Mouse (Mus musculus) ZHBTc4 (cell line): ENCODE measurements around the gene Cd24a.

Experiments
- DNase-seq: peaks from one replicate; pipeline ENCODE4 v3.0.0-alpha.2; 2011; ENCODE audit warnings: low read depth, low spot score

The Cd24a gene

DNA sequence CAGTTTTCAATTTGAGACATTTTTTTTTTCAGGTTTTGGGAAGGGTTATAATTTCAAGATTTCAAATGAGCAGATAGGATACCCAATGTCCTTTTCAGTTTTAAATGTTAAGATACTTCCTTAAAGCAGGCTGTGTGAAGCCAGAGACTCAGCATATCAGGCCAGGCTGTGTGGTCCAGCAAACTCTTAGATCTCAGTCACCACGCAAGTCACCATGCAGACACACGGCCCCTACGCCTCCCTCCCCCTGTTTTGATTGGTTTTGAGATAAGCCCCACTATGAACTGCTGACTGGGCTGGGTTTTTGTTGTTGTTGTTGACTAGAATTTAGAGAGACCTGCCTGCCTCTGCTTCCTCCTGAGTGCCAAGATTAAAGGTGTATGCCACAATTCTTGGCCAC lies 3.2 kb downstream of the Cd24a start:
- no peak for DNase-seq

GRCm38 (mm10) chr10:43584538-43584937 lies 6.5 kb downstream of the Cd24a start:
- DNase-seq = no peak

- no peak for DNase-seq
Measured at GRCm38 (mm10) chr10:43588470-43589177, 10.5 kb downstream of the Cd24a start.

GRCm38 (mm10) chr10:43591477-43591876 lies 13.4 kb downstream of the Cd24a start:
- no peak for DNase-seq

- peak; percentile 30 for DNase-seq
Measured at GRCm38 (mm10) chr10:43593182-43593581, 15.1 kb downstream of the Cd24a start.

DNA sequence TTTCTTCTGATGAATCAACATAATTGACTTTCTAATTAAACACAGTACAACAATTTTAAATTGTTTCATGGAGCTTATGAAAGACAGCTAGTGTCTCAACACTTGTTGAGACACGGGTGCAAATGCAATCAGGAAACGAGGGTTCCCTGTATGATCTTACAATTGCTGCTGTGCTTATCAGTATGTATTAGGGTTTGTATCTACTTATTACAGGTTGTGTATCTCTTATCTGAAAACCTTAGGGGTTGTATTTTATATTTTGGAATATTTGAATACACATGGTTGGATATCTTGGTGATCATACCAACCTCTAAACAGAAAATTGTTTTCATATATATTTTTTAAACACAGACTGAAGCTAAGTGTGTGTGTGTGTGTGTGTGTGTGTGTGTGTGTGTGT lies 16.1 kb downstream of the Cd24a start:
- DNase-seq = no peak

DNA sequence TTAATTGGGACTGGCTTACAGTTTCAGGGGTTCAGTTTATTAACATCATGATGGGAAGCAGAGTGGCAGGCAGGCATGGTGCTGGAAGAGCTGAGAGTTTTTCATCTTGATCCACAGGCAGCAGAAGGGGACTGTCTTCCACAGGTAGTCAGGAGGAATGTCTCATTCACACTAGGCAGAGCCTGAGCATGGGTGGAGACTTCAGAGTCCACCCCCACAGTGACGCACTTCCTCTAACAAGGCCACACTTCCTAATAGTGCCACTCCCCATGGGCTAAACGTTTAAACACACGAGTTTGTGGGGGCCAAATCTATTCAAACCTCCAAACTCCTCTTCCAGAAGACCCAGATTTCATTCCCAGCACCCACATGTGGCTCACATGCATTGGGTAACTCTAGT lies 16.8 kb downstream of the Cd24a start:
- no peak for DNase-seq

DNA sequence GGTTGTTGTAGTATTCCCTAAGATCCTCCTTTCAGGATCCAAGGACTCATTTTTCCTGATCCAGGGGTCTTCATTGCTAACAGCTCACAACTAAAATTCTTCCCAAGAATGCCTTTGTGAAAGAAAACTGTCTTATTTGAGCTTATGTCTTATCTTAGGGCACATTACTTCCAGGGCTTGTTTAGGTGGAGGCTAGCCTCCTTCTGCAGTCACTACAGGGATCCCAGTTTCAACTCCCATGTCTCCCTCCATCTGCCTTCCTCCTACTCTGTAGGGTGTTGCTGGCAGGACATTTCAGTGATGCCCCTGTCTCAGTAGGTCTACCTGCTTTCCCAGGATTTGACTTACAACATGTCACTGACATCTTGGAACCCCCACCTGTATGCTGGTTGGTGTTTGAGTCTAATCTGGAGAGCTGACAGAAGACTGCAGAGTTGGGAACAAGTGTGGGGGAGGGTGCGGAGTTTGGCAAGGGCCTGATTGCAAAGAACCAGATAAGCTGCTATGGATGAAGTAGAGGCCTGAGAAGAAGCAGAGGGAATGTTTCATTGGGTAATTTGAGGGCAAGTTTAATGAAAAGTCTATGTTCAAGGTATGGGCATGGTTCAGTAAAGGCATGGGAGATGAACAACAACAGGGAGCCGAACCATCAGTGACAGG lies 20.1 kb downstream of the Cd24a start:
- no peak for DNase-seq

GRCm38 (mm10) chr10:43601039-43601438 lies 23.0 kb downstream of the Cd24a start:
- no peak for DNase-seq

DNA sequence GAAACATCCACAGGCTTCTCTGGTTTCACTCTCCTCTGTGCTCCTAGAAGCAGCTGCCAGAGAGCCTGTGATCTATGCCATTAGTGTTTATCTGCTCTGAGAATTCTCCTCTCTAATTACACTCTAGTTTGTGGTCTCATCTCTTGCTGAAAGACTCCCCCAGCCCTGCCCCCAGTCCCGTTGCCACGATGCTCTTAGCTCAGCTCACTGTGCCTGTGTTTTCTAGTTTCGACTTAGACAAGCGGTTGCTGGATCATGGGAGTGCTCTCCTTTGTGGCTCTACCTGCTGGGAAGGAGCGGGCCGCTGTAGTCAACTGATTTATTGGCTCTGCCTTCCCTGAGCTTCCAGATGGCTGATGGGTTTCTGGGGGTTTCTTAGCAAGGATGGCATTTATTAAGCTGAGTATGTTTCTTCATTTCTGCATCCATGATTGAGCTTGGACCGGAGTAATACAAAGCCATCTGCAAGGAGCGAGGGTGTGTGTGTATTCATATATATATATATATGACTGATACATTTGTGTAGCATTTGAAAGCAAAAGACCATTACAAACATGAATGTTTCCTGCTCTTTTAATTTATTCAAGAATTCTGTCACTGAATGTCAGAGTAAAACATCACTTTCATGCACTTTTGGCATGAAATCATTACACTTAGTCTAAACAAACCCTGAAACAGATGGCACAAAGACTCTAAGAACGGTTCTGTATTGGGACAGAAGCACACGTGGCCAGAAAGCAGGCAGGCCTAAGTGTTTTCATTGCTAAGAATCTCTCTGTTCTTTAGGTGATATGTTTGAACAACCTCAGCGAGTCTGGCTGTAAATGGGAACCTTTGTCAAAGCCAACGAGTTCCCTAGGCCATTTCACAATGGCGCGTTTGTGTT lies 23.7 kb downstream of the Cd24a start:
- no peak for DNase-seq

- DNase-seq = no peak
Measured at GRCm38 (mm10) chr10:43603975-43604686, 26.0 kb downstream of the Cd24a start.

GRCm38 (mm10) chr10:43604687-43605250 lies 26.7 kb downstream of the Cd24a start:
- no peak for DNase-seq

- no peak for DNase-seq
Measured at GRCm38 (mm10) chr10:43605901-43606300, 27.8 kb downstream of the Cd24a start.

DNA sequence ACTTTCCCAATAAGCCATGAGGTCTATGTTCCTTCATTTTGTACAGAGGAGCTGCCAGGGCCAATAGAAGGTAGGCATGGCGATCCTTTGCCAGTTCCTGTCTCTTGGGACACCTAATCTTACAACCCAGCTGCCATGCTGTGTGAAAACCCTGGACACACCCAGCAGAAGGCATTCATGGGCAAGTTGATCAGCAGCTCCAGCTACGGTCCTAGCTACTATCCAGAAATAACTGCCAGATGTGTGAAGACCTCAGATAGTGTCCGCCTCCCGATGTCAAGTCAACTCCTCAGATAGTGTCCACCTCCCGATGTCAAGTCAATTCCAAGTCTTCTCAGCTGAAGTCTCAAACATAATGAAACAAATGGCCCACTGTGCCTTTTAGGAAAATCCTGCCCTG lies 31.4 kb downstream of the Cd24a start:
- no peak for DNase-seq

DNA sequence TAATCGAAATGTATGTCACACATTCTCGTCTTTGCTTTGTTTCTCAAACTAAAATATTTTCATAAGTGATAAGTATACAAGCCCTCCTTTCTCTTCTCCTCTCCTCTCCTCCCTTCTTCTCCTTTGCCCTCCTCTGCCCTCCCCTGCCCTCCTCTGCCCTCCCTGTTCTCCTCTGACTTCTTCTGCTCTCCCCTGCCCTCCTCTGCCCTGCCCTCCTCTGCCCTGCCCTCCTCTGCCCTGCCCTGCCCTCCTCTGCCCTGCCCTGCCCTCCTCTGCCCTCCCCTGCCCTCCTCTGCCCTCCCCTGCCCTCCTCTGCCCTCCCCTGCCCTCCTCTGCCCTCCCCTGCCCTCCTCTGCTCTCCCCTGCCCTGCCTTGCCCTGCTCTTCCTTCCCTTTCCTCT lies 31.9 kb downstream of the Cd24a start:
- no peak for DNase-seq

DNA sequence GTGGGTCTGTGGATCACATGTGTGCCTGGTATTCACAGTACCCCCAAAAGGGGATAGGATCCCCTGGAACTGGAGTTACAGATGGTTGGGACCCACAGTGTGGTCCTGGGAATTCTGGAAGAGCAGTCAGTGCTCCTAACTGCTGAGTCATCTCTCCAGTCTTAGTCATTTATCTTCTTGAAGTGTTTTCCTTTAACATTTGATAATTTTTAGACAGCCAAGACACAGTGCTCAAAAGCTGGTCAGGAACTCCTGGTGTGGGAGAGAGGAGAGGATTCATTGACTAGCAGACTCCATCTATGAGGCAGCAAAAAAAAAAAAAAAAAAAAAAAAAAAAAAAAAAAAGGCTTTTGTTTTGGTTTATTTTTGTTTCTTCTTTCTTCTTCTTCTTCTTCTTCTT lies 33.0 kb downstream of the Cd24a start:
- DNase-seq = no peak

DNA sequence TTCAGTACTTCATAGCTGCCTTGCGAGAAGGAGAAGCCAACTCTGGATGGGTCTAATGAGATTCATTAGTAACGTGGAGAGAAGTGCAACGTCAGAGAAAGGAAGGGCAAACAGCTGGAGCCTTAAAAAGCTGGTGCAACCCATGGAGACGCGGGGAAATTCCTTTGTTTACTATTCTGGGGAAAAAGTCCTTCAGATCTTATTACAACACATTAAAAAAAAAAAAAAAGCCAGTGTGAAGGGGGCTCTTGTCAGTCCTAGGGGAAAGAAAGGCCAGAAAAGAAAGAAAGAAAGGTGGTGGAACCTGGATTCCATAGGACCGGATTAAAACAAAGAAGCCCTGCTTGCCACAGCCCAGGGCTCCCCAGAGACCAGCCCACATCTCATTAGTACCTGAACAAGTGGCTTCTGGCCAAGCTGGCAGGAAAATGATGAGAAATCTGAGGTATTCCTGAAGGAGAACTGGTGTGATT lies 41.0 kb downstream of the Cd24a start:
- DNase-seq = no peak

DNA sequence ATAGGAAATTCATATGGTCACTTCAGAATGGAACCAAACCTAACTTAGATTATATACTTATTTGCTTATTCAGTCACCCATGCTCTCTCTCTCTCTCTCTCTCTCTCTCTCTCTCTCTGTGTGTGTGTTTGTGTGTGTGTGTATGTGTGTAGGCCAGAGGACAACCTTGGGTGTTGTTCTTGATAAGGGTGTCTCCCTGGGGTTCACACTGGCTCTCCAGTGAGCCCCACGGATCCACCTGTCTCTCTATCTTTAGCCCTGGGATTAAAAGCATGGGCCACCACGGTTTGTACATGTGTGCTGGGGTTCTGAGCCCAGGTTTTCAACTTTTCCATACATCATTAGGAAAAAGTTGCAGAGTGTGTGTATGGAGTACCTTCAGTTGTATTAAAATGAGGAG lies 41.9 kb downstream of the Cd24a start:
- no peak for DNase-seq

- no peak for DNase-seq
Measured at GRCm38 (mm10) chr10:43623510-43623909, 45.4 kb downstream of the Cd24a start.

DNA sequence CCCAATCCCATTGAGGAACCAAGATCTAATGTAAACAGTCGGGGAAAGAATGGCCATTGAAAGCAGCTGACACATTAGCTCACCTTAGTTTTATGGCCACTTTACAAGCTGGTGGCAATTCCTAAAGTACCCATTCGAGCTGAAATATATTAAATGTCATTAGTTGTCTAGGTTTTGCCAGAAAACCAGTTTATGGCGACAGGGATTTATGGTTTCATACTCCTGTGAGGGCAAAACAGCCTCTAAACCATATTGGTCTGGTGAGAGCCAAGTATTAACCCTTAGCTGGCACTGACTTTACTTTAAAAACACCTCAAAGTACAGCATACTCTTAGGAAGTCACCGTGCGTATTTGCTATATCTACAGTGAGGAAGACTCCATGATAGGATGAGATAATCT lies 46.3 kb downstream of the Cd24a start:
- DNase-seq = no peak

- no peak for DNase-seq
Measured at GRCm38 (mm10) chr10:43624791-43625398, 46.8 kb downstream of the Cd24a start.
